Mouse (Mus musculus) brown adipose tissue, adult 24 weeks (tissue): ENCODE data around the gene Frrs1. TPM values are rescaled to one million over a fixed set of nuclear protein-coding genes. Genes with fewer than 3 reads are reported as not detected.

ENCODE experiments used
- H3K27ac ChIP-seq: fragments of 200-500 bp; replicated peaks from 2 replicates; pipeline ENCODE4 v1.5.1; 2012; ENCODE audit warnings: low read depth, mild to moderate bottlenecking, low read length
- H3K4me1 ChIP-seq: fragments of 200-500 bp; 2 replicates; pipeline ENCODE4 v1.6.1; 2012; ENCODE audit warnings: low read length, mixed read lengths; ENCODE audit not compliant: control insufficient read depth, insufficient read depth, insufficient read length
- H3K4me3 ChIP-seq: fragments of 200-500 bp; 2 replicates; pipeline ENCODE4 v1.5.1; 2012; ENCODE audit warnings: low read depth, mild to moderate bottlenecking, low read length, moderate library complexity; ENCODE audit not compliant: insufficient read depth
- polyA plus RNA-seq: library from polyadenylated mRNA; stranded (reverse); fragments of >200 nt; gene quantifications from 2 replicates; pipeline ENCODE4 v1.2.4, GENCODE M21; 2012; ENCODE audit not compliant: missing spikeins, insufficient read depth, insufficient read length

Gene Frrs1
- polyA plus RNA-seq, 1 experiment = 5.1 TPM

GRCm38 (mm10) chr3:116917016-116917415, 57.8 kb downstream of the Frrs1 start:
- H3K27ac ChIP-seq = no peak overlapping the region
- no peaks in the 10 kb centered on the region for H3K4me1 ChIP-seq
- H3K4me3 ChIP-seq = no peak overlapping the region

GRCm38 (mm10) chr3:116921535-116921934, 62.3 kb downstream of the Frrs1 start:
- no peak overlapping the region for H3K4me3 ChIP-seq
- peak overlapping the region; percentile 82 for H3K27ac ChIP-seq

GRCm38 (mm10) chr3:116923042-116923441, 63.8 kb downstream of the Frrs1 start:
- H3K4me3 ChIP-seq = no peak overlapping the region
- peak overlapping the region; percentile 57; the same call in 1 of the 2 replicates for H3K27ac ChIP-seq
- H3K4me1 ChIP-seq = 0 out of 2 replicates have a peak, but pooled peaks cover 2% of the 10 kb centered on the region

More at GRCm38 (mm10) chr3:116921535-116921934, 62.3 kb downstream of the Frrs1 start:
- H3K4me1 ChIP-seq = 0 out of 2 replicates have a peak, but pooled peaks cover 2% of the 10 kb centered on the region

GRCm38 (mm10) chr3:116928994-116929393, 69.7 kb downstream of the Frrs1 start:
- Histone ChIP-seq H3K4me1 (no peaks in the 10 kb centered on the region), H3K27ac (peak overlapping the region; percentile 19; the same call in 1 of the 2 replicates), H3K4me3 (no peak overlapping the region)

- H3K4me1 ChIP-seq = no peaks in the 10 kb centered on the region
- no peak overlapping the region for H3K4me3 ChIP-seq
- no peak overlapping the region for H3K27ac ChIP-seq
These were observed 73.9 kb downstream of the Frrs1 start for GRCm38 (mm10) chr3:116933158-116933557.

GRCm38 (mm10) chr3:116936934-116937691, 77.8 kb downstream of the Frrs1 start:
- H3K27ac ChIP-seq = 0 out of 2 replicates have a peak overlapping the region, but pooled peaks have one; percentile 2
- no peak overlapping the region for H3K4me3 ChIP-seq
- H3K4me1 ChIP-seq = peaks cover 6% of the 10 kb centered on the region; the same call in 1 of the 2 replicates

- Histone ChIP-seq H3K27ac (peak overlapping the region; percentile 98), H3K4me3 (no peak overlapping the region), H3K4me1 (peaks cover 17% of the 10 kb centered on the region)
These were observed 81.7 kb downstream of the Frrs1 start for GRCm38 (mm10) chr3:116940804-116941558.

- Histone ChIP-seq H3K4me3 (no peak overlapping the region), H3K4me1 (peaks cover 18% of the 10 kb centered on the region), H3K27ac (peak overlapping the region; percentile 91)
These were observed 82.4 kb downstream of the Frrs1 start for GRCm38 (mm10) chr3:116941559-116942117.

GRCm38 (mm10) chr3:116942751-116943150, 83.5 kb downstream of the Frrs1 start:
- peak overlapping the region; percentile 46; the same call in 1 of the 2 replicates for H3K27ac ChIP-seq
- no peak overlapping the region for H3K4me3 ChIP-seq
- peaks cover 19% of the 10 kb centered on the region for H3K4me1 ChIP-seq

GRCm38 (mm10) chr3:116943422-116943821, 84.2 kb downstream of the Frrs1 start:
- Histone ChIP-seq H3K4me3 (no peak overlapping the region), H3K27ac (peak overlapping the region; percentile 69), H3K4me1 (peaks cover 19% of the 10 kb centered on the region)

- Histone ChIP-seq H3K4me1 (peaks cover 22% of the 10 kb centered on the region), H3K4me3 (no peak overlapping the region), H3K27ac (peak overlapping the region; percentile 56)
These were observed 87.2 kb downstream of the Frrs1 start for GRCm38 (mm10) chr3:116946476-116946875.

GRCm38 (mm10) chr3:116950665-116951115, 91.4 kb downstream of the Frrs1 start:
- peak overlapping the region; percentile 87 for H3K27ac ChIP-seq

GRCm38 (mm10) chr3:116951489-116951888, 92.2 kb downstream of the Frrs1 start:
- peak overlapping the region; percentile 98 for H3K27ac ChIP-seq
- H3K4me1 ChIP-seq = peaks cover 39% of the 10 kb centered on the region

More at GRCm38 (mm10) chr3:116950665-116951115, 91.4 kb downstream of the Frrs1 start:
- H3K4me1 ChIP-seq = peaks cover 34% of the 10 kb centered on the region
- H3K4me3 ChIP-seq = no peak overlapping the region

GRCm38 (mm10) chr3:116952242-116952899, 93.1 kb downstream of the Frrs1 start:
- Histone ChIP-seq H3K4me1 (peaks cover 44% of the 10 kb centered on the region), H3K4me3 (no peak overlapping the region), H3K27ac (peak overlapping the region; percentile 98)

More at GRCm38 (mm10) chr3:116951489-116951888, 92.2 kb downstream of the Frrs1 start:
- no peak overlapping the region for H3K4me3 ChIP-seq
